Mouse (Mus musculus) ES-Bruce4 (cell line): ENCODE data around the gene Abhd6.

Experiments used
- EP300 ChIP-seq: IDR thresholded peaks from 2 replicates; pipeline ENCODE4 v1.6.1; 2011; ENCODE audit warnings: low read depth, low read length; ENCODE audit not compliant: insufficient read depth
- POLR2A ChIP-seq: IDR thresholded peaks from one replicate; pipeline ENCODE4 v1.8.1; 2011; ENCODE audit warnings: low read length; ENCODE audit not compliant: insufficient read depth

DNA sequence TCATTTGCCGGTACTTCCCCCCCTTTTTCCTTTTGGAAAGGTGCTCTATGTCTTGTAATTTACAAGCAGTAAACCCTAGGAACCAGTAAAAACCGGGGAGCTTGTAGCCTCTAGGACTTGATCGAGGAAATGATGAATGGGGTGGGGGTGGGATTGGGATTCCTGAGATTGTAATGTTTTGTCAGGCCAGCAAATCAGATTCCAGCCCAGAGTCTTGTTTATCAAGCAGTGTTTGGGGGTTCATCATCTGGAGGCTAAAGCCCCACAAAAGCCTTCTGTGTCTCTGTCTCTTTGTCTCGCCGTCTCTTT, 95.9 kb downstream of the Abhd6 start:
- TF ChIP-seq POLR2A = no peak
- no peak for TF ChIP-seq EP300
